Mouse (Mus musculus): ENCODE data around the gene Sapcd2.
"Not testable (repeated sequence)": the region's sequence is repeated elsewhere in the genome, so short reads cannot be mapped to it uniquely, and the experiment has no call there.

Gene Sapcd2

DNA sequence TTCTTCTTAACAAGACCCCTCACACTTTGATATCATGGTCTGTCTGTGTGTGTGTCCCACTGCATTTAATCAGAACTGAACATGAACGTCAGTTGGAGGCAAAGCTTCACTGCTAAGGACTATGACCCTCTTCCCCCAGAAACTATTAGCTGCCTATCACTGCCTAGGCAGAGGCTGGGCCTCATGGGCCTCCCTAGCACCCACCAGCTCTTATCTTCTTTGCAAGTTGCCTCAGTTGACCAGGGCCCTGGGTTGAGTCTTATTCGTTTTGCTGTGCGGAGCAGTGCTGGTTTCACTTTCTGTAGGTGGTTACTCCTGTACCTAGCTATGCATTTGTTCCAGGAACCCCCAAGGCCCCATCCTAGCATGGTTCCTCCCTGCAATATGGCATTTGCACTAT, 2.1 kb upstream of the Sapcd2 start:
- in situ Hi-C loops (cut with MboI; ENCODE audit: unreplicated experiment in 2 of 2), result loop anchor here in 1 of 2 experiments (5.0 kb wide), 1 partner anchor 38 kb away; the partner anchor contains the start of gene Man1b1

DNA sequence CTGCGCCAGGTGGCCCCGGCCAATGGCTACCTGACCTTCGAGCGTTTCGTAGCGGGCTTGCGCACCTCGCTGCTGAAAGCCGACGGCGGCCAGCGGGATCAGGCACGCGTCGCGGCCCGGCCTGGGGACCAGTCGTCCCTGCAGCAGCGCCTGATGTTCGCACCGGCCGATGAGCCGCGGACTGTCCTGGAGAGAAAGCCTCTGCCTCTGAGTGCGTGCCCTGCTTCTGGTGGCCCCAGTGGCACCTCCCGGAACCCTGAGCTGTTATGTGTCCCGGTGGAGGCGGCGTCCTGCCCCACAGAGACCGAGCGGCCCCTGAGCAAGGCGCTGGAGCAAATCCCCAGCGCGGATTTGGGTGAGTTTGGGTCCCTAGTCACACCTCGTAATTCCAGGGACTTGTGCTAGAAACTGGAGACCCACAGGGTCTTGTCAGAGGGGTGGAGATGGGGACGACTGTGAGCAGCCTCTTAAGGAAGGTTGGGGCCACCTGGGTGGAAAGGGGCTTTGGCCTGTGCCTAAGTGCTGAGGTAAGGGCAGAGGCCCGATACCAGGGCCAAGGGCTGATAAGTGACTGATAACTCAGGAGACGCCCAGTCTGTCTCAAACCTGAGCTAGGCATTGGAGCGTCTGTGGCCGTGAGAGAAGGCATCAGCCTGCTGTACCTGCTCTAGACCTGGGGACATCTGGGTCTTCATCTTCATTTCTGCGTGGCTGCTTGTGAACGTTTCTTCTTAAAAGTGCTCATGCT, 697 bp downstream of the Sapcd2 start:
- in situ Hi-C loops (cut with MboI; ENCODE audit: unreplicated experiment in 2 of 2), result no loop called here

DNA sequence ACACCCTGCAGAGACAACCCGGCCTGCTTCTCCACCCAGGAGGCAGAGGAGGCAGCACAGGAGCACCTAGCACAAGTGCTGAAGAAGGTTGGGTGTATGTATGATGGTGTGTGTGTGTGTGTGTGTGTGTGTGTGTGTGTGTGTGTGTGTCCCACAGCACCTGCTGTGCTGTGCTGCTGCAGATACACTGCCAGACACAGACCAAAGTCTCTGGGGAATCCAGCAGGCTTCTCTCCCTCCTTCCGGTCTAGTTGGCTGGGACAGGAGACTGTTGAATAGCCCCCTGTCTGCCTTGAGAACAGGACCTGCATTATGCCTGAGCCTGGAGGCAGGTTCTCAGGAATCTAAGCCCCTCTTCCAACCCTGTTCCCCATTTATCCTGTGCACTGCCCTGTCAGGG, 1.3 kb downstream of the Sapcd2 start:
- in situ Hi-C loops (cut with MboI; ENCODE audit: unreplicated experiment in 2 of 2), result no loop called here

DNA sequence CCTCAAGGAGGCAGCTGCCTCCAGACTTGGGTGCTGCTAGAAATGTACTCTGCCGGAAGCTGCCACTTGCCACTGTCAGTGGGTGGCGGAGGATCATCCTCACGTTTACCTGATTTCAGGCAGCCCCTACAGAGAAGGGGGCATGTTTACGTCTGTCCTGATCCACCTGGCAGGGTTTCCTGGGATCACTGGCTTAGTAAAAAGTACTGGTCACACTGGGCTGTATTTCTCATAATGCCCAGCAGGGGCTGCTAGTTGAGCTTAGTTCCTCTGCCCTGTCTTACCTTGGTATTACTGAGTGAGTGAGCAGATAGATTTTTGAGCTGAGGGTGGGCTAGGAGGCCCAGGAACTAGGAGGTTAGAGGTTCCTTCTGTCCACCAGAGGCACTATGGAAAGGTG, 4.5 kb downstream of the Sapcd2 start:
- in situ Hi-C loops (cut with MboI; ENCODE audit: unreplicated experiment in 2 of 2), result no loop called here

DNA sequence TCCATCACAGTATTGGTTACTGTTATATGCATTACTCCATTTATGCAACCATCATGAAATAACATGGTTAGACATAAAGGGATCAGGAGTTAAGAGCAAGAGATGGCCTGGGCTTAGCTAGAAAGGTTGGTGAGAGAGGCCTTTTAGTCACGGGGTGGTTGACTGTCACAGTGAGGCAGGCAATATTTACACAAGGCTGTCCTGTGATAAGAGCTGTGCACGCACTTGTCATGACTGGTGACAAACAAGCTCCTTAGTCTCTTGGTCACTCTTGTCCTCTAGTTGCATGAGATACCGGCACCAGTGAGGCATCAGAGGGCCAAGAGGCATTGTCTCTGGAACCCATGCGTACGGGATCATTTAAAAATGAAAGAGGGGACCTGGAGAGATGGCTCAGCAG, 12.4 kb downstream of the Sapcd2 start:
- in situ Hi-C loops (cut with MboI; ENCODE audit: unreplicated experiment in 2 of 2), result no loop called here

DNA sequence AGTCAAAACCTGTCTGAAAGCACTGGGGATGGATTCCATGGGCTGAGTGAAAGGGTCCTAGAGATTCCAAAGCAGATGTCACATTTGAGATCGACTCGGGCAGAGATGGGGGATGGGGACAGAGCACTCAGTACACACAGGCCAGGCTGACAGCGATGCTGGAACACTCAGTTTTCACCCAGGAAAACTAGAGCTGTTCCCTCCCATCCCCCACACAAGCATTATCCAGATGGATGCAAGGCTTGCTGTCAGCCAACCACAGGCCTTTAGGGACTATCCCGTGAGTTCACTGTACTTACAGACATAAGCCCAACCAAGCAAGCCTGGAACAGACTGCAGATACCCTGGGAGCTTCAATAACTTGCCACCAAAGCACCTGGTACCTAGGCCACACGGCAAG, 19.1 kb downstream of the Sapcd2 start:
- in situ Hi-C loops (cut with MboI; ENCODE audit: unreplicated experiment in 2 of 2), result no loop called here

DNA sequence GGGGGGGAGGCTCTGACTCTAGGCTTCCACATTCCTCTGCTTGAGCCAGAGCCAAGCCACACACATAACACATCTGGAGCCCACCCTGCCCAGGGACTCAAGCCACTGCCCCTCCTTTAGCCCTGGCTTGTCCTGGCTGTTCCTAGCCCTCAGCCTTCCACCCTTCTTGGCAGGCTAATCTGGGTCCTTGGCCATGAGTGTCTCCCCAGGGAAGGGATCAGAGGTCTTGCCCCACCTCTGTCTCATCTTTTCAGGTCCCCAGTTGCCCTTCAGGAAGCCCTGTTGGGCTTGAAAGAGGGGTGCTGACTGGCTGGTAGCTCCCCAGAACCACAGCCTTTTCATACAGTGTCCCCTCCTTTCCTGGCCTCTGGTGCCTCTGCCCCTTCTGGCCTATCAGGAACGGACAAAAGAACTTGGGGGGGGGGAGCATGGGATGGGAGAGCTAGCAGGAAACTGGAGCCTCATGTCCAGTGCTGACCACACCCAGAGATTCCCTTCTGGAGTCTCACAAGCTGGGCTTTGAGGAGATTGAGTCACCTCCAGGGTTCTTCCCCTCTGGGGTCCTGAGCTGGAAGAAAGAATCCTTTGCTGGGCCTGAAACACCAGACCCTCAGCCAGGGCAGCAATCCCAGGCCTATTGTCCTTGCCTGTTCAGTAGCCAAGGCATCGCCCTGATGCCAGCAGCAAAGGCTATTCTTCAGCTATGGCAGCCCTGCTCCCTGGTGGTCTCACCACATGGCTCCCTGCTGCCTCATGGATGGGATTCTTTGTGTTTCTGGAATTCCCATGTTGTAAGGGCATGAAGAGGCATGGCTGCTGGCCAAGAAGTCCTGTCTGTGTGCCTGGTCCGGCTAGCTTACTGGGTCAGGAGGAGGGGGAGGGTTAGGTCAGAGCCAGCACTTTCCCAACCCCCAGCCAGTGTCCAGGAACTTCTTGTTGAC, 22.4 kb downstream of the Sapcd2 start:
- in situ Hi-C loops (cut with MboI; ENCODE audit: unreplicated experiment in 2 of 2), result no loop called here

DNA sequence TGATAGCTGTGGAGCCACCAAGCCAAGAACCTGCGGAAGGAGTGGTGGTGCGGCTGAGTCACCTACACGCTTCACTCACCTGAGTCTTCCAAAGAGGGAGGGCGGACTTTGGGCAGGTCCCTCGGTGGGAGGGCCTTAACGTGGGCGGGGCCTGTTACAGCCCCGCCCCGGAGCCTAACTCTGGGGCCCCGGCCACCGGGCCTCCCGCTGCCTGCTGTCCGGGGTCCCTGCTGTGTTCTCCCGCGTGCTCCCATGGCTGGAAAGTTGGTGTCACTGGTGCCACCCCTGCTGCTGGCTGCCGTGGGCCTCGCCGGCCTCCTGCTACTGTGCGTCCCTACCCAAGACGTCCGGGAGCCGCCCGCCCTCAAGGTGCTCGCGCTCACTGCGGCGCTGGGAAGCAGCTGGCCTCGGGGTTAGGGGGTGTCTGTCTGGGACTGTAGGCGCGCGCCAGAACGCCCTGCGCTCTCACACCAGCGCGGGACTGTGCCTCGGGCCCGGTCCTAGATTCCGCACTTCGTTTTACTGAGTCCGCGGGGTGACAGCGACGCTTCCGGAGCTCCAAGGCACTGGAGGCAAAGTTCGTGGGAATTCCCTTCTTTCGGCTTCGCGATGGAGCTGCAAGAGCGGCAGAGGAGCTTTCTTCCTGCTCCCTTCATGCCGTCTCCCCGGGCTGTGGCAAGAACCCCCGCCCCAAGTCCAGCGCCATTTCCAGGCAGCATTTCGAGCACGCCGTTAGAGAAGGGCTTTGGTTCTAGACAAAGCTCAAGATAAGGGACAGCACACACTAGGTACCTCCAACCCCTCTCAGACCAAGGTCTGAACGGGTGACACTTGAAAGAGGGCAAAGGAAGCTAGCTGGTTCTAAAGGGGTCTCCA, 23.8 kb downstream of the Sapcd2 start, which contains the start of gene Entpd2:
Gene Entpd2, plus strand, starts transcription at position 154 of the 876 bp plus-strand sequence.
- in situ Hi-C loops (cut with MboI; ENCODE audit: unreplicated experiment in 2 of 2), result no loop called here

DNA sequence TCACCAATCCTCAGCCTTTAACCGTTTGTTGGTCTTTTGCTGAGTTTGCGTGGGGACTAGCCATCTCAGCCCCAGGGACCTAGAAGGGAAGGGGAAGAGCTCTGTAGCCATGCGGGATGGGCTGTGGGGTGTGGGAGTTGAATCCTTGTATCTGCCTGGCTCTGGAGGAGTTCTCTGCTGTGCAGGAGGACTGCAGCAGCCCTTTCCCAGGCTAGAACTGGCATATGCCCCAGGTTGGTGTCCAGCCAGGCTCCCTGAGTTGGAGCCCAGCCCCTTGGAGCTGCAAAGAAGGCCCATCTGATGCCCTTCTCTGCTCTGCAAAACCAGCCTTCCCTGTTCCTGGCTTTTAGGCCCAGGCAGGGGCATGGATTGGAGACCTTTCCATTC, 24.5 kb downstream of the Sapcd2 start:
- in situ Hi-C loops (cut with MboI; ENCODE audit: unreplicated experiment in 2 of 2), result no loop called here

DNA sequence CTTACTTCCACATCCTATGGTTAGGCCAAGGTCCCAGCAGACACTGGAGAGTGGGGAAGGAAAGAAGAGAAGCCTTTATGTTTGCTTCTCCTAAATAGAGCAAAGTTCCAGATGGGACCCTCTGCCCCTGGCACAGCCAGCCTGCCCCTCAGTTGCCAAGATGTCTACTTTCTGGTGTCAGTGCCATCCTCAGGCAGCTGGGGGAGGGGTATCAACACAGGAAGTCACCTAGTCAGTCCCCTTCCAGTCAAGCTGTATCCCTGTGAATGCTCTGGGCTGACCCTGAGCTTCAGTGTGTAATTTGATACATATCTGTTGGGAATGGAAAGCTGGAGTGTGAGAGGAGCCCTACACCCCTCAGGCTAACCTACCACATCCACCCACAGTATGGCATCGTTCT, 24.9 kb downstream of the Sapcd2 start:
- in situ Hi-C loops (cut with MboI; ENCODE audit: unreplicated experiment in 2 of 2), result no loop called here

DNA sequence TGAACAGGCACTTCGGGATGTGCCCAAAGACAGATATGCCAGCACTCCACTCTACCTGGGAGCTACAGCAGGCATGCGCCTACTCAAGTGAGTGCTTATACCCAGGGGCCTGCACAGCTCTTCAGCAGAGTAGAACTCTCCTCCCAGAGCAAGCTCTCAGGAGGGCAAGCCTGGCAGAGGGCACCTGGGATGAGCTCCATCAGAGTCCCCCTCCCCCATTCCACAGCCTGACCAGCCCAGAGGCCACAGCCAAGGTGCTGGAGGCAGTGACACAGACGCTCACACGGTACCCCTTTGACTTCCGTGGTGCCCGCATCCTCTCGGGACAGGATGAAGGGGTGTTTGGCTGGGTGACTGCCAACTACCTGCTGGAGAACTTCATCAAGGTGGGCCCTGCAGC, 25.9 kb downstream of the Sapcd2 start:
- in situ Hi-C loops (cut with MboI; ENCODE audit: unreplicated experiment in 2 of 2), result no loop called here

DNA sequence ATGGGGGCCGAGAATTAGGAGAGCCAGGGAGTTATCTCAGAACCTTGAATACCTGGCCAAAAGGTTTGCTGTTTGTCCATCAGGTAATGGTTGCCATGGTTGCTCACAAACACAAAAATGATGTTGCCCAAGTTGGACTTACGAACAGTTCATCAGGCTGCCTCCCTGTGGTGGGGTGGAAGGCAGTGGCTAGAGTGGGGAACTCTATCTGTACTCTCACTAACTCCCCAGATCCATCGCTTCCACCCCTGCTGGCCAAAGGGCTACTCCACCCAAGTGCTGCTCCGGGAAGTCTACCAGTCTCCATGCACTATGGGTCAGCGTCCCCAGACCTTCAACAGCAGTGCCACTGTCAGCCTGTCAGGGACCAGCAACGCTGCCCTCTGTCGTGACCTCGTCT, 26.9 kb downstream of the Sapcd2 start, which contains the start of gene Npdc1:
Gene Npdc1, plus strand, starts transcription at position 301 of the 400 bp plus-strand sequence.
- in situ Hi-C loops (cut with MboI; ENCODE audit: unreplicated experiment in 2 of 2), result no loop called here

DNA sequence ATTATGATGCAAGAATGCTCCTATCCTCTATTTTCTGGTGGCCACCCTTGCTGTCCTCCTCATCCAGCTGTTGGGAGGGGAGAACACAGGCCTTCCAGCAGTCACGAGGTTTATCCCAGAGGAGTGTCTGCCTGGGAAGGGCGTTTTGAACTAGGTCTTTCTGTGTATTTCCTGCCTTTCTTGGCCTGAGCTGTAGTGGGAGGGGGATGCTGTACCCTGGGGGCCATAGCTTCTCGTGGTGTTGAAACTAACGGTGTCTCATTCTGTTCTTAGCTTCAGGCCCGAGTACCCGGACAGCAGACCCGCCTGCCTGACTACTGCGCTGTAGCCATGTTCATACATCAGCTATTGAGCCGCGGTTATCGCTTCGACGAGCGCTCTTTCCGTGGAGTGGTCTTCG, 28.2 kb downstream of the Sapcd2 start:
- in situ Hi-C loops (cut with MboI; ENCODE audit: unreplicated experiment in 2 of 2), result loop anchor here (5.0 to 10.0 kb wide), 4 partner anchors 65 to 273 kb away; partner anchors contain the start of gene Man1b1 (in 1 of the 2)

DNA sequence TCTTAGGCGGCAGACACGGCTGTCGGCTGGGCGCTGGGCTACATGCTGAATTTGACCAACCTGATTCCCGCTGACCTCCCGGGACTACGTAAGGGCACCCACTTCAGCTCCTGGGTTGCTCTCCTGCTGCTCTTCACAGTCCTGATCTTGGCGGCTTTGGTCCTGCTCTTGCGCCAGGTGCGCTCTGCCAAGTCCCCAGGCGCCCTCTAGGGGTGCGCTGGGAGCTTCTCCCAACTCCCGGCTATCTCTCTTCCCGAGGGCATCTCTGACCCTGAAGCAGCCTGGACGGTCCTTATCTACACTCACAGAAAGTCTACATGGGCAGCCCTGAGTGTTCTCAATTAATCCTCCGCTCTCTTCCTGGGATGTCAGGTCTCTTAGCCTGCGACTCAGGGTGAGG, 28.6 kb downstream of the Sapcd2 start:
- in situ Hi-C loops (cut with MboI; ENCODE audit: unreplicated experiment in 2 of 2), result loop anchor here (5.0 to 10.0 kb wide), 4 partner anchors 66 to 273 kb away; partner anchors contain the start of gene Man1b1 (in 1 of the 2)

DNA sequence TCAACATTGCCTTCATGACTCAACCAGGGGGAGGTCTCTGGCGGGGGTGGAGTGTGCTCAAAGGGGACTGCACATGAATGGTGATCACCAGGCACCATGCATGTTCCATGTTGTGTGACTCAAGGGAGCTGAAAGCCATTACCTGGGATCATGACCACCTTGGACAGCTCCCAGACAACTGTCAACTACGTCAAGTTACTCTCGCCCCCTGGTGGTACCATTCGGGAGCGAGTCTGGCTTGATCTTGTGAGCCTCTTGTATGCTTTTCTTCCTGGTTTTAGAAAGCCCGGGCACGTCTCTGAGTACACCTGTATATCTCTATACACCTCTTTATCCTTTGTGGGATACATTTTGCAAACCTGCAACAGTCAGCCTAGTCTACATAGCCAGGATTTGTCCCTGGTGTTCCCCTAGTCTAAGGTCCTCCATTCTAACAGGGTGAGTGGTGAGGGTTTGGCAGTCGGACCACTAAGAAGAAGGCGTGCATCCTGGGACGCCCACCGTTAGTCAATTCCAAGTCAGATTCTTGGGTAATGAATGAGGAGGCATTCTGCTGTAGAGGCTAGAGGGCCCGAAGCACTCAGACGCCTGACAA, 30.4 kb downstream of the Sapcd2 start:
- in situ Hi-C loops (cut with MboI; ENCODE audit: unreplicated experiment in 2 of 2), result loop anchor here (5.0 to 10.0 kb wide), 4 partner anchors 68 to 275 kb away; partner anchors contain the start of gene Man1b1 (in 1 of the 2)

DNA sequence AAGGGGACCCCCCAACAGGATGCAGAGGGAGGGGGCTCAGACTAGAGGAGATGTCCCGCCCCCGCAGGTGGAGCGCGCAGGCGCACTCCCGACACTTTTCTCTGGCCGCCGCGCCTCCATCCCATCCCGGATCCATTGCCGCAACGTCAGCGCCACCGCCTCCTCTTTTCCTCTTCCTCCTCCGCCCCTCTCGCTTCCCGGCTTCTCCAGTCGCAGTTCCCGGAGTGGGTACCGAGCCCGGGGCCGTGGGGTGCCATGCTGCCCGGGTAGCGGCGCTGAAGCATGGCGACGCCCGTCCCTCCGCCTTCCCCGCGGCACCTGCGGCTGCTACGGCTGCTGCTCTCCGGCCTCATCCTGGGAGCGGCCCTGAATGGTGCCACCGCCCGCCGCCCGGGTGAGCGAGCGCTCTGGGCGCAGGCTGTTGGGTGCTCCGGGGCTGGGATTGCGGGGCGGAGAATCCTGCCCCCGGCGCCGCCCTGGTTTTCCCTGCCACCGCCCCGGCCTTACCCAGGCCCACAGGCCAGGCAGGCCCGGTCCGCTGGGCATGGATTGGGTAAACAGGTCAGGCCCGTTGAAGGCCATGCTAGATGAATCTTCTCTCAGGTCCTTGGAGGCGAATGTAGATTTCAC, 31.0 kb downstream of the Sapcd2 start:
- in situ Hi-C loops (cut with MboI; ENCODE audit: unreplicated experiment in 2 of 2), result loop anchor here (5.0 to 10.0 kb wide), 4 partner anchors 68 to 276 kb away; partner anchors contain the start of gene Man1b1 (in 1 of the 2)

DNA sequence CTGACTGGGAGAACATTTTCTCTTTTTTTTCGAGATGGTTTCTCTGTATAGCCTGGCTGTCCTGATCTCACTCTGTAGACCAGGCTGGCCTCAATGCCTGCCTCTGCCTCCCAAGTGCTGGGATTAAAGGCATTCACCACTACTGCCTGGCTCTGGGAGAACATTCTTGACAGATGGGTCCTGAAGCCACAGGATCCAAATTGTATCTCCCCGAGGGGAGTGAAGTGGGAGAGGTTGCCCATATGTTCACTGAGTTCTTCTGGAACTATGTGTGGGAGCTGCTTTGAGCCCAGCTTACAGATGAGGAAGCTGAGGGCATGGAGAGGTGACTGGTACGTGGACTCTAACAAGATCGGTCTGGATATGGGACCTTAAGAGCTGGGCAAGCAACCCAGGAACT, 31.9 kb downstream of the Sapcd2 start:
- in situ Hi-C loops (cut with MboI; ENCODE audit: unreplicated experiment in 2 of 2), result loop anchor here (5.0 to 10.0 kb wide), 4 partner anchors 69 to 277 kb away; partner anchors contain the start of gene Man1b1 (in 1 of the 2)

DNA sequence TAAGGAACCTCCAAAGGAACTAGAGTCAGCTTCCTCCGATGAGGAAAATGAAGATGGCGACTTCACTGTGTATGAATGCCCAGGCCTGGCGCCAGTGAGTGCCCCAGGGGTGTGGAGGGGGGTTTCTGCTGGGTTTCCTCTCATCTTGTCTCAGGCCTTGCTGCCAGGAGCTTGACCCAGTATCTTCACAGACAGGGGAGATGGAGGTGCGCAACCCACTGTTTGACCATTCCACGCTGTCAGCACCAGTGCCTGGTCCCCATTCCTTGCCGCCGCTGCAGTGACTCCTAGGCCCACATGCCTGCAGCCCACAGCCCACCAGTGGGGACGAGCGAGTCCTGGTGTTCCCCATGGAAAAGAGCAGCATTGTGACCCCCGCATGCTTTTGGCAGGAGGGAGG, 36.8 kb downstream of the Sapcd2 start:
- in situ Hi-C loops (cut with MboI; ENCODE audit: unreplicated experiment in 2 of 2), result loop anchor here in 1 of 2 experiments (10.0 kb wide), 1 partner anchor 74 kb away; the partner anchor contains the start of gene Man1b1

DNA sequence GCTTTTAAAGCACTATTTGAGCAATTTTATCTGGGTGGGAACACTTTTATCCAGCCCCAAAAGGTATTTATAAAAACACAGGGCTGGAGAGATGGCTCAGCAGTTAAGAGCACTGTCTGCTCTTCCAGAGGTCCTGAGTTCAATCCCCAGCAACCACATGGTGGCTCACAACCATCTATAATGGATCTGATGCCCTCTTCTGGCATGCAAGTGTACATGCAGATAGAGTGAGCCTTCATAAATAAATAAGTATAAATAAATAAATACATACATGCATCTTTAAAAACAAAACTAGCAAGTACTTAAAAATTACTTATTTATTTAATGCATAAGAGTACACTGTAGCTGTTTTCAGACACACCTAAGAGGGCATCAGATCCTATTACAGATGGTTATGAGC, 41.3 kb downstream of the Sapcd2 start:
- in situ Hi-C loops (cut with MboI; ENCODE audit: unreplicated experiment in 2 of 2), result not testable (repeated sequence)

Measured in v-Abl transformed pro-B cells (cell line).